Mouse (Mus musculus): ENCODE data around the gene Cemip.

GRCm38 (mm10) chr7:83913405-83913932 is 172.8 kb downstream of the Cemip start:
- no peak for TF ChIP-seq CTCF (IDR thresholded peaks at IDR 0.05; ENCODE audit: control insufficient read depth, insufficient read depth, insufficient replicate concordance, low read depth, low read length)
- no peak for TF ChIP-seq POLR2A (IDR thresholded peaks at IDR 0.05; ENCODE audit: control insufficient read depth, low read depth, low read length)
